Mouse (Mus musculus) liver, postnatal 0 days (tissue): ENCODE results near the gene Ramp2.

Experiments used
- CTCF ChIP-seq: sonication (generic); IDR thresholded peaks from 2 replicates; pipeline ENCODE4 v1.5.1; 2016; ENCODE audit warnings: antibody characterized with exemption, low read depth
- EP300 ChIP-seq: IDR thresholded peaks from 2 replicates; pipeline ENCODE4 v1.6.1; 2016; ENCODE audit warnings: antibody characterized with exemption, low read depth, mild to moderate bottlenecking

DNA sequence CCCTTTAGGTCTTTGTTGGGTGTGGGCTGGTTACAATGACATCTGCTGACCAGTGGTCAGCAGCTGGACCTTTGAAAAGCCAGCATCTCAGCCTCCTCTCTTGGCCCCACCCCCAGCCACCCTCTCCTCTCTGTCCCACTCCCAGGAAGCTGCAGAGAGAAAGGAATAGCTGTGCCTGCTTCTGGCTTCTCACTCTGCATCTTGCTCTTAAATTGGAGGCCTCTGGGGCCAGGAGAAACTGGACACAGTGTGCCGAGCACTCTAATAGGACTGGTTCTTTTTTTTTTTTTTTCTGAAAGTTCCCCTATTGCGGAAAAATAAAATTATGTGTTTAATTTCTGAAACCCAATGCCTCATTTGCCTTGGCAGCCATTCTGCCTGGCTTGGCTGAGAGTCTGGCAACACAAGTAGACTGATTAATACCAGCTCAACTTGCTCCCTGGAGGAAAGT lies 15.7 kb upstream of the Ramp2 start:
- TF ChIP-seq CTCF (no peak), EP300 (no peak)
